Mouse (Mus musculus) limb, embryonic 11.5 days (tissue): ENCODE results near the gene Dlx5. TPM values are rescaled to one million over a fixed set of nuclear protein-coding genes. Genes with fewer than 3 reads are reported as not detected.
A peak's percentile ranks its signal among the peaks of the same experiment; 100 is the strongest.

ENCODE experiments used
- ATAC-seq: fragments of 200-750 bp; cut with Nextera tagmentation; 2 replicates; pipeline ENCODE4 v1.8.0; 2017; ENCODE audit warnings: low read depth; ENCODE audit not compliant: insufficient number of reproducible peaks, low FRiP score, low TSS enrichment
- DNase-seq: peaks from one replicate; pipeline ENCODE4 v3.0.0-alpha.2; 2015; ENCODE audit warnings: low spot score
- H3K27ac ChIP-seq: fragments of 300-500 bp; sonication (generic); replicated peaks from 2 replicates; pipeline ENCODE4 v1.5.1; 2014; ENCODE audit warnings: low read depth, mild to moderate bottlenecking, low read length
- H3K27me3 ChIP-seq: fragments of 300-500 bp; sonication (generic); 2 replicates; pipeline ENCODE4 v1.6.1; 2014; ENCODE audit warnings: mild to moderate bottlenecking, low read length, mixed read lengths; ENCODE audit not compliant: control insufficient read depth, insufficient read depth
- H3K36me3 ChIP-seq: fragments of 300-500 bp; sonication (generic); 2 replicates; pipeline ENCODE4 v1.6.1; 2014; ENCODE audit warnings: mild to moderate bottlenecking, low read length, moderate library complexity, mixed read lengths; ENCODE audit not compliant: control insufficient read depth, insufficient read depth
- H3K4me1 ChIP-seq: fragments of 300-500 bp; sonication (generic); 2 replicates; pipeline ENCODE4 v1.6.1; 2014; ENCODE audit warnings: low read length, mixed read lengths; ENCODE audit not compliant: control insufficient read depth, insufficient read depth
- H3K4me2 ChIP-seq: fragments of 300-500 bp; sonication (generic); 2 replicates; pipeline ENCODE4 v1.6.1; 2014; ENCODE audit warnings: low read depth, mild to moderate bottlenecking, moderate library complexity; ENCODE audit not compliant: severe bottlenecking
- H3K4me3 ChIP-seq: fragments of 300-500 bp; sonication (generic); 2 replicates; pipeline ENCODE4 v1.5.1; 2014; ENCODE audit warnings: low read depth, low read length
- H3K9ac ChIP-seq: fragments of 300-500 bp; sonication (generic); 2 replicates; pipeline ENCODE4 v1.6.1; 2014; ENCODE audit warnings: mild to moderate bottlenecking, low read length
- H3K9me3 ChIP-seq: fragments of 300-500 bp; sonication (generic); 2 replicates; pipeline ENCODE4 v1.6.1; 2016; ENCODE audit warnings: low read length; ENCODE audit not compliant: control insufficient read depth
- WGBS: fragments of 180-500 bp; shearing (Covaris S2); extraction: QIAGEN DNeasy Blood & Tissue Kit; methylation state at CpG from one replicate; pipeline ENCODE4 v1.1.7; 2014; 5-methylcytosine and 5-hydroxymethylcytosine counted together
- polyA plus RNA-seq: library from polyadenylated mRNA; unstranded; fragments of >200 nt; fragmentation: Nextera tagmentation; extraction: Ambion mirVana; gene quantifications from 2 replicates; pipeline ENCODE4 v1.2.1, GENCODE M21; 2014

Gene Dlx5
- polyA plus RNA-seq, 1 experiment from 2014 or later = 15.5 TPM

- Histone ChIP-seq H3K36me3 (no peaks in the 10 kb centered on the region), H3K27me3 (peaks cover 90% of the 10 kb centered on the region), H3K4me1 (peaks cover 1% of the 10 kb centered on the region; the same call in 1 of the 2 replicates), H3K9me3 (no peaks in the 10 kb centered on the region), H3K4me2 (no peak overlapping the region), H3K27ac (no peak overlapping the region), H3K9ac (no peak overlapping the region), H3K4me3 (no peak overlapping the region)
- under 1% methylated on average over 19 of the region's 19 CpGs for WGBS
- DNase-seq (peak; percentile 52), ATAC-seq (no peak)
Measured at GRCm38 (mm10) chr6:6873476-6874072, 8.3 kb downstream of the Dlx5 start.

GRCm38 (mm10) chr6:6872873-6873272, 9.0 kb downstream of the Dlx5 start:
- Histone ChIP-seq H3K9me3 (no peaks in the 10 kb centered on the region), H3K4me3 (no peak overlapping the region), H3K4me2 (no peak overlapping the region), H3K27me3 (peaks cover 83% of the 10 kb centered on the region), H3K4me1 (no peaks in the 10 kb centered on the region), H3K27ac (no peak overlapping the region), H3K9ac (no peak overlapping the region), H3K36me3 (no peaks in the 10 kb centered on the region)
- no peak for ATAC-seq
- DNase-seq = peak; percentile 43
- under 1% methylated on average over 5 of the region's 5 CpGs for WGBS

- Histone ChIP-seq H3K9me3 (no peaks in the 10 kb centered on the region), H3K4me1 (no peaks in the 10 kb centered on the region), H3K9ac (no peak overlapping the region), H3K27ac (no peak overlapping the region), H3K36me3 (no peaks in the 10 kb centered on the region), H3K4me2 (no peak overlapping the region), H3K27me3 (peaks cover 82% of the 10 kb centered on the region), H3K4me3 (no peak overlapping the region)
- DNase-seq = no peak
- 3% methylated on average over 5 of the region's 5 CpGs for WGBS
- no peak for ATAC-seq
Measured at GRCm38 (mm10) chr6:6871692-6872091, 10.2 kb downstream of the Dlx5 start.

DNA sequence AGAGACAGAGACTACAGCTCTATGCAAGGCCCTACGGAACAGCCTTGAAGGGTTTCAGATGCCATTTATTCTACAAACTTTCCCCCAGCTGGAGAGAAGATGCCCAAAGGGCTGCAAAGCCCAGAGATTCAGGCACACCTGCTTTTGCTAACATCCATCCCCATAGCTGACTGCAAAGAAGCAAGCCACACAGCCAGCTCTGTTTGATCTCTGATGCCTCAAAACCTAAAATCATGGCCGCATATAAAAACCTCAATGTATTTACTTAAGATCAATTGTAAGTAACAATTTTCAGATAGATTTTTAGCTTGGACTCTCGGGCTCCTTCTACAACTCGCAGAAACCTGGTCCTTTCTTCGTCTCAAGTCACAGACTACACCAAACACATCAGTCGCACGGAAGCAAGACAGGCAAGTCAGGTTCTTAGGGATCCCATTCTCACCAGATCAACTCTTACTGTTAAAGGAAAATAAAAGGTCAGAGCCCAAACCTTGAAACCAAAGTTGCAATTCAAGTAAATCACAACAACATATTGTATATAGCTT, 10.9 kb downstream of the Dlx5 start:
- Histone ChIP-seq H3K4me3 (no peak overlapping the region), H3K4me1 (no peaks in the 10 kb centered on the region), H3K36me3 (no peaks in the 10 kb centered on the region), H3K9ac (no peak overlapping the region), H3K27ac (no peak overlapping the region), H3K9me3 (no peaks in the 10 kb centered on the region), H3K4me2 (no peak overlapping the region), H3K27me3 (peaks cover 81% of the 10 kb centered on the region)
- DNase-seq = no peak
- ATAC-seq = no peak
- WGBS = 1% methylated on average over 7 of the region's 7 CpGs

DNA sequence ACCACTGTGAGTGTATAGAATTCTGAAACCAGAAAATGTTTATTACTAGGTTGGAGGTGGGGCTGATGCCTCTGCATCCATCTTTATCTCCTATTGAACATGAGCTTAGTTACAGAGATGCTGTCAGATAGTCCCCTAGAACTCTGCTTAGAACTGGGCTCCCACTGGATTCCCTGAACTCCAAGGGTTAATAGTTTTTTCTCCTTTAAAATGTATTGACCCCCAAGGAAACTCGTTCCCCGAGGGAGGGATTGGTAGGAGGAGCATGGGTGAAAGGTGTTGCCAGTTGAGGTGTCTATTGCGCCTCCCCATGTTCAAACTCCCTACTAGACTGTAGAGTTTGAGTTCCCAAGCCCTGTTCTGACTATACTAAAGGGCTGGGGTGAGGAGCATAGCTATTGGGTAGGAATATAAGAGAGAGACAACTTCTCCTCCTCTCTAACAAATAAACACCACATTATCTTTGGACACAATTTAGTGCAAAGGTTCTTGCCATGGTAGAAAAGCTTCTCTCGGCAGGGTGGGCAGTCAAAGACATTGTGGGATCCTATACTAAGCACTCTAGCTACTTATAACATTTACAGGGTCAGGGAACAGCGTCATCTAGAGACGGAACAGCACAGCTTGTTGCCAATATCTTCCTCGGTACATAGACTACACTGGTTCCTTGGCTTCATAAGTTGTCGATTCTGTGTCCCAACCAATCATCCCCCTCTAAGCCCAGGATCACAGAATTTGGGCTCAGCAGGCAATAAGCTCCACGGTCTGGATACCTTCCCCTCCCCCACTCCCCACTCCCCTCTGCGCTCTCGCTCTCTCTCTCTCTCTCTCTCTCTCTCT, 11.7 kb downstream of the Dlx5 start:
- Histone ChIP-seq H3K4me2 (no peak overlapping the region), H3K4me1 (no peaks in the 10 kb centered on the region), H3K27ac (no peak overlapping the region), H3K9ac (no peak overlapping the region), H3K36me3 (no peaks in the 10 kb centered on the region), H3K27me3 (peaks cover 81% of the 10 kb centered on the region), H3K9me3 (no peaks in the 10 kb centered on the region), H3K4me3 (no peak overlapping the region)
- DNase-seq (peak; percentile 34), ATAC-seq (no peak)
- 0% methylated on average over 11 of the region's 11 CpGs for WGBS

GRCm38 (mm10) chr6:6869041-6869685, 12.7 kb downstream of the Dlx5 start:
- no peak for ATAC-seq

GRCm38 (mm10) chr6:6867031-6867430, 14.9 kb downstream of the Dlx5 start:
- under 1% methylated on average over 9 of the region's 9 CpGs for WGBS
- Histone ChIP-seq H3K9ac (no peak overlapping the region), H3K4me3 (no peak overlapping the region), H3K4me2 (no peak overlapping the region), H3K27me3 (peaks cover 70% of the 10 kb centered on the region), H3K4me1 (no peaks in the 10 kb centered on the region), H3K9me3 (no peaks in the 10 kb centered on the region), H3K27ac (no peak overlapping the region), H3K36me3 (no peaks in the 10 kb centered on the region)
- no peak for ATAC-seq
- DNase-seq = peak; percentile 37

More at GRCm38 (mm10) chr6:6869041-6869685, 12.7 kb downstream of the Dlx5 start:
- Histone ChIP-seq H3K9ac (no peak overlapping the region), H3K4me3 (no peak overlapping the region), H3K4me1 (no peaks in the 10 kb centered on the region), H3K4me2 (no peak overlapping the region), H3K9me3 (no peaks in the 10 kb centered on the region), H3K27me3 (peaks cover 80% of the 10 kb centered on the region), H3K27ac (no peak overlapping the region), H3K36me3 (no peaks in the 10 kb centered on the region)
- no peak for DNase-seq
- WGBS = 4% methylated on average over 13 of the region's 13 CpGs
